Mouse (Mus musculus) CD4-positive, CD25-positive, alpha-beta regulatory T cell, adult 2 months (primary cell): Measurements from ENCODE around the gene Kif16b.
A peak's percentile ranks its signal among the peaks of the same experiment; 100 is the strongest.

Experiments used
- DNase-seq: peaks from one replicate; pipeline ENCODE4 v3.0.0-alpha.2; 2012; ENCODE audit warnings: low read depth, low spot score

Kif16b gene

DNA sequence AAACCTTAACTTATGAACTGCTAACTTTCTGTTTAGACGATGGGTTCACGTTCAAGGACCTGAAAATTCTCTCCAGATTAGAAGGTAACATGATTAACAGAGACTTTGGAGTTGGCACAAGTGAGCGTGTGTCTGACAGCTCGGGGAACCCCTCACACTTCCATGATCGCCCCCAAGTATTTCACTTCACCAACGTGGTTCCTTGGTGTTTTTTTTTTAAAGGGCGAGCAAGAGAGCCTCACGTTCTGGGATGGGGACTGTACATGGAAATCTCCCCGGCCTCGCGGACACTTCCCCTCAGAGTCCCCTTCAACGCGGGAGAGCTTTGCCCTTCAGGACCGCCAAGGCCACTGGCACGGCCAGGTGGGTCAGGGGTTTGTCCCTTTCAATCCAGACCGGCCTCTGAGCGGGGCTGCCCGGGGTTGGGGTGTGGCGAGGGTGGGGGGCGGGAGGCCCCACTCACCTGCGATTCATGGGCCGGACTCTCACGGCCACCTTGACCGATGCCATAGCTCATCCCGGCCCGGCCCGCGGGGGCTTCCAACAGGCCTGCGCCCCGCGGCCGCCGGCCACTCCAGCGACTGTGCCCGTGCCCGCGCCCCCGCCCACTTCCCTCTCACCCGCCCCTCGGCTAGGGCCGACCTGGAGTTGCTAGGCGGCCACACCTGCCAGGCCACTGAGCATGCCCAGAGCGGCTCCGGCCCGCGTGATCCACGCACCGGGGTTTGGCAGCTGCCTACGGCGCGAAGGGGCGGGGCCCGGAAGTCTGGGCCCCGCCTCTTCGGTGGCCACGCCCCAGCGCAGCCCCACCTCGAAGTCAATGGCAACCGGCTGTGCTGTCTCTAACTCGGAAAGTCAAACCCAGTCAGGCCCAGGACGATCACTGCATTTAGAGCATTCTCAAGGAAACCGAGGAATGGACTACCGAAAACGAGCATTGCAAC, at the start of gene Kif16b:
Kif16b (minus strand) TSS at position 670 of the 944 bp plus-strand sequence.
- DNase-seq, result peak; percentile 96

DNA sequence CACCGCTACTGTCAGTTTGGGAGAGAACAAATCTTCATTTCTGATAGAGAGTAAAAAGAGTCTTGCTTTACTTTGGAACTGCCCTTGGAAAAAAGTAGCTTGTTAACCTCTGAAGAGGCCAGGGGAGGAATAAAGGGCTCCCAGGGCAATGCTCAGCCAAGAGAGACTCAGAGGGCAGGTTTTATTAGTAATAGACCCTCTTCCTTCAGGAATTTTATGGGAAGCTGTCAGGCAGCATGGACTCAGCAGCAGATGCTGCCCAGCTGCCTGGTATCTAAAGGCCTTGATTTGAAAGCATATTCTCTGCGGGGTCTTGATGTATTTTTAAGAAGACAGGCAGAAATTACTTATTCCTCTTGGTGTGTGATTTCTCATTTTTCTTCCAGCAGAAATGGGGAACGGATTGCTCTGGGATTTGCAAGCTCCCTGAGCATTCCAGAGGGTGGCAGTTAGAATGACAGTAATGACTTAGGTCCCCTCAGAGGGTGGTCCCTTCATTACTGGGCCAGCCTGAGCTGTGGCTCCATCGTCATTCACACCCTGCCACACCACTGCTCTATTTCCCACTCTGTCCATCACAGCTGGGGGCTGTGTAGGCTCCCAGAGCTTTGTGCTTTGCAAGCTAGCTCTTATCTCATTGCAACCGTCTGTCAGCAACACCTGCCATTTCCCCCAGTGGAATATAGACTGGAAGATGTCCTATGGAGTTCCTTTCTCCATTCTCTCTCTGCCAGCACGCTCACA, 39.7 kb upstream of the Kif16b start:
- no peak for DNase-seq

DNA sequence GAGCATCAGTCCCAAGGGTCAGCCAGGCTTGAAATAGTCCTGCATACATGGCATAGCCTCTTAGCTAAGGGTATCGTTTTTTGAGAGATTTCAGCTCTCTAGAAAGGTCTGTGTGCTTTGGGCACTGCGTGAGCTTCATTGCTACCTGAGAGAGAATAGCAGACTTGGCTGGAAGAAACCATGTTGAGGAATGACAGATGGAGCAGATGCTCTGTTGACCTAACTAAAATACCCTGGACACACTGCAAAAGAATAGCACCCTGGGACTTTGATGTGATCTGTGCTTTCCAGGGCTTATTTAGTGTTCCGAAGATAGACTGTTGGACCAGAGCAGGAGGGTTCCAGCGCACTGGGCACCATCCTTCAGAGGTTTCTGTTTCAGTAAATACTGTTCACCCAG, 29.1 kb upstream of the Kif16b start:
- no peak for DNase-seq

DNA sequence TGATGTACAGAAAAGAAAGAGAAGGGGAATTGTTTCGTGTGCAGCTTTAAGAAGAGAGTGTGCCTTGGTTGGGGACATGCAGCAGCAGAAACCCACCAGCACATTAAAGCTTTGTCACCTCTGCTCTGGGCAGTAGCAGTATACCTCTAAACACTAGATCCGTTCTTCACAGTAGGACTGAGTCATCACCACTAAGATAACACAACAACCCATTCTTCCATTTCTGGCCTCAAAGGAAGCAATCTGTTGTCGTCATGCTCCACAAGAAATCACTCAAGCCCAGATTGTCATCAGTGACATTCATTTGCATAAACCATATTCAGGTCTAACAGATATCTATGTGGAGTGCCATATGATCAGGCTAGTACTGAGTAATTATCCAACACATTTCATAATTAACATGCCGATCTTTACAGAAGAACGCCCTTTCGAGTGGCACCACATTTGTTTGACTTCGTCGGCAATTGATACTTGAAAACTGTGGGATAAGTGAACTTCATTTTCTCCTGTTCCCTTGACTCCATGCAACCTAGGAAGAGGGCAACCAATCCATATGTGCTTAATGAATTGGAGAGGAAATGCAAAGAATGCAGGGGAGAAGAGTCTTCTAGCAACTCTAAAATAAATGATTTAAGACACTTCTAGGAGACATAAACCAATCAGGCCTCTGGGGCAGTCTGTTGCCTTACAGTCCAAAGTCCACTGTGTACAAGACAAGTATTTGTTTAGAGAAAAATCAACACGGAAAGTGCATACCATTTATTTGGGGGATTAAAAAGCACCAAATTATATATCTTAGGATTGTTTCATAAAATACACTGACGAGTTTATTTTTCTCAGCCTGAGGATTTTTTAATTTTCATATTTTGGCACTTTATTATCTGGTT, 28.1 kb upstream of the Kif16b start:
- no peak for DNase-seq

- DNase-seq, result no peak
Measured at GRCm38 (mm10) chr2:142910808-142911388, 9.6 kb upstream of the Kif16b start.

DNA sequence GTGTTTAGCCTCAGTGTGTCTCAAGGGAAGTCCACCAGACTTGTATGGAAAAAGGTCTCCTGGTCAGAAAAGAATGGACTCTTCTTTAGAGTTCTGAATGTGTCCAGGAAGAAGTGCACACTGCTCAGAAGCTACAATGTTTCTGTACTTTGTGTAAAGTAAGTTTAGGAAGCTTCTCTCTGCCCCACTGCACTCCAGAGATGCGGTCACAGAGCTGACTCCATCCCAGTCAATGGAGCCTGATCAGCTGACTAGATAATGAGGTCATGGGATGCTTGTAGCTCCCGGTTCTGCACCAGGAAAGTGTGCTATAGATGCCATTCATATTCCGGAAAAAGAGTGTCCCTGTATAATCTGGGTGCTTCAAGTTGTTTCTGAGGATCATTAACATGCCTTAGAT, 7.9 kb upstream of the Kif16b start:
- DNase-seq, result no peak

GRCm38 (mm10) chr2:142907056-142907455, 5.7 kb upstream of the Kif16b start:
- no peak for DNase-seq

DNA sequence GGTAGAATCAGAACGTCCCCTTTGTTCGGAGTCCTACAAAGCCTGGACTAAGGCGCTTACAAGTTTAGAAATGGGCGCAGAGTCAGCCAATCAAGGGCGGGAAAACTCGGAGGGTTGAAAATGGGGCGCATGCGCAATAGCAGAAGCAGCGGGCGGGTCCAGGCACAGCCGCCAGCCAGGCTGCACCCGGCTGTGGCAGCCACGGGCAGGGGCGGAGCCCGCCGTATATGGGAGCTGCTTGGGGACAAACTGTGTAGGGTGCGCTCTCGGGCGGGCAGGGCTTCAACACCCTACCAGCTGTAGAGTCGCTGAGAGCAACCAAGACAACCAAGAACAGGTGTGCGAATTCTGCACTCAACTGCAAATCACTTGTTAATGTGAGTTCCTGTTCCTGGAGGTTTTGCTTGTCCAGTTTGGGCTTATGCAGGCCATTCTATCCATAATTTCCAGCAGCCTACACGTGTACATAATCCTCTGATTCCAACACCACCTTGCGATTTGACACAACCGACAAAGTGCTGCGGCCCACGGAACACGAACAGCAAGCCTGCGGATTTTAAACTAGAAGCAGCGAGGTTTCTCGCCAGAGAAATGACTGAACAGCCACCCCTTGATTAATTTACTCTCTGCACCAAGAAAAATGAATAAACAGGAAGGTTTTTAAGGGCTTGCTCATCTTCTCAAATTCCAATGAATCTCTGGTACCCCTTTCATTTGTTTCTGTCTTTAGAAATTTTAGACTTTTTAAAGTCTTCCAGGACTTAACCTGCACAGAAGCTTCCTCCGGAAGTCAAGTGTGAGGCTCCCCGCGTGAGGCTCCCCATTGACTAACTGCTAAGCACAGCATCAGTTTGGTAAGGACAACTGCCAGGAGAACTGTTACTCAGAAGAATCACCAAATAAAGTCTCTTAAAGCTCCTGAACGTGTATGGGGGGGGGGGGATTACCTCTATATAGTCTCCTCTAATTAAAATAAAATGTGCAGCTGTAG, 1.9 kb upstream of the Kif16b start:
- peak; percentile 97 for DNase-seq

GRCm38 (mm10) chr2:142900120-142900861, 1.0 kb downstream of the Kif16b start:
- DNase-seq, result peak; percentile 39

DNA sequence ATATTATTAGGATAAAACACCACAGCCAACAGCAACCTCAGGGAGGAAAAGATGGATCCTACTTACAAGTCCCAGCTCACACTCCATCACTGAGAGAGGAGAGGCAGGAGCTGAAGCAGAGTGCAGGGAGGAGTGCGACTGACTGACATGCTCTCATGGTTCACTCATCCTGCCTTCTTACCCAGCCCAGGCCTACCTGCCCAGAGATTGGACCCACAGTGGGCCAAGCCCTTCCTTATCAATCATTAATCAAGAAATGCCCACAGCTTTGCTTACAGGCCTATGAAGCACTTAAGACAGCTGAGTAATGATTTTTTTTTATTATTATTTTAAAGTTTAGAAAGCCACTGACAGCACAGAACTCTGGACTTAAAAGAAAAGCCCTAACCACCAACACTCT, 7.6 kb downstream of the Kif16b start:
- no peak for DNase-seq

GRCm38 (mm10) chr2:142891283-142891682, 10.0 kb downstream of the Kif16b start:
- DNase-seq, result no peak

DNA sequence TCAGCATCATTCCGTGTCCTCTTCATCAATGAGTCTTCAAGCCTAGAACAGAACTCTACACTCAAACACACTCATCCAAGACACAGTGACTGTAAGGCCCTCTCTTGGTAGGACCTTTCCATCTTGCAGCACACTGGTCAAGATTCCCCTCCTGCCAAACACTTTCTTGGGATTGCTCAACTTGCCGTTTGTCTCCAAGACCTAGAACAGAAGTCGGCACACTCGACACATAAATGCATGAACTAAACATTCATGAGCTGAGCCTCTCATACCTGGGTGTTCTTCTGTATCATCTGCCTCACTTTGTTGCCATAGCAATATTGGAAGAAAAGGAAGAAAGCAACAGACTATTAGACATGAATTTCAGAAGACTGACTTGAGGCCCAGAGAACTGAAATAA, 16.9 kb downstream of the Kif16b start:
- no peak for DNase-seq

- no peak for DNase-seq
Measured at GRCm38 (mm10) chr2:142883625-142883994, 17.7 kb downstream of the Kif16b start.

DNA sequence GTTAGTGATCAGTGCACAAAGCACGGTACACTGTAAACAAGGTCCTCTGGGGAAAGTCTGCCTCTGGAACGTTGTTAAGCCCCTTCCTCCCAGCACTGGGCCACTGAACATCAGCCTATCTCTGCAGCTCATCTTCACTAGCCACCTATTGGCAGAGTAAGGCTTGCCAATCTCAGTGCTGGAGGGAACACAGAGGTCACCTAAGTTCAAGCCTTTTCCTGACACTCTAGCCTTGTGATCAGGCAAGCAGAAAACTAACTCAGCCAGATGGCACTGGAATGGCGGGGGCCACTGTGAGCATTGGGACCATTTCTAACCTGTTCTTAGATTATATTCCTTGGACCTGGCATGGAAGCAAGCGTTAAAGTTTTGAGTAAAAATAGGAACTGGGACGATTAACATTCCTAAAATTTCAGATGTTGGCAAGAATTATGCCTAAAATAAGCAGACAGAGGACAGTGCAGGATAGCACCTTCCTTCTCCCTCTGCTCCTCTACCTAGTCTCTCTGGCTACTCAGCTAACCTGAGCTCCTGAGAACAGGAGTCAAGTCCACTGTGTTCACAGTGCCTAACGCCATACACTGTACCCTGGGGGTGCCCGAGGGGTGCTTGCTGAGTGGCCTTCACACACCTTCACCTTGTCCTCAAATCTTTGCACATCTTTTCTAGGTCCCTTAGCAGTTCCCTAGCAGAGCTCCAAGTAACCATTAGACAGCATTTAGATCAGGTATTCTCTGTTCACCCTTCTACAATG, 18.3 kb downstream of the Kif16b start:
- DNase-seq, result no peak

DNA sequence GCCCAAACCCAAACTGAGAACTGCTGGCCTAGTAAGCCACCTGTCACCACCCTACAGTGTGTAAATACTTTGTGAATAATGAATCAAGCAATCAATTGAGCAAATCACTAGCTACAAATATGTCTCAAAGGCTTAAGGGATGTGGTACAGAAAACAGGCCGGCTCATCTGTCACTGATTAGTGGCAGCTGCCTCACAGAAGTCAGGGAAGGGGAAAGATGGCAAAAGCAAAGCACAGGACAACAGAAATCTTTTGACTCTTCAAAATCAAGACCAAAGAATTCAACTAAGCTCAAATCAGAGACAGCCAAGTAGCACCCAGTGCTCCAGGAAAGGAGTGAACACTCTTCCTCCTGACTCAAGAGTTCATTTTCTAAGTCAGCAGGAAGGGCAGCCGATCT, 18.9 kb downstream of the Kif16b start:
- no peak for DNase-seq

DNA sequence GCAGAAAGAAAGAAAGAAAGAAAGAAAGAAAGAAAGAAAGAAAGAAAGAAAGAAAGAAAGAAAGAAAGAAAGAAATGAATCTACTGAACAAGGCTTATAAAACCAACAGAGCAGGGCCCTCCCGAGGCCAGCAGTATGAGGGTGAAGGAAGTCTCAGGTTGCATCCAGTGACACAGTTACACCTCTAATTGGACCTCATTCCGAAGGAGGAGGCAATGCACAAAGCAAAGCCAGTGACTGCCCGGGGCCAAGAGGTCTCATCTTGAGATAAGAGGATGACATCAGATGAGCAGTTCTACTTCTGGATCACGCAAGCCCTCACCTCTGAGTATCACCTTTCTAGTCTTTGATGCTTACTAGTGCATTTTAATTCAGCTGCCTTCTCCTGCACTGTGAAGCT, 20.2 kb downstream of the Kif16b start:
- no peak for DNase-seq

- no peak for DNase-seq
Measured at GRCm38 (mm10) chr2:142879257-142879818, 22.0 kb downstream of the Kif16b start.

DNA sequence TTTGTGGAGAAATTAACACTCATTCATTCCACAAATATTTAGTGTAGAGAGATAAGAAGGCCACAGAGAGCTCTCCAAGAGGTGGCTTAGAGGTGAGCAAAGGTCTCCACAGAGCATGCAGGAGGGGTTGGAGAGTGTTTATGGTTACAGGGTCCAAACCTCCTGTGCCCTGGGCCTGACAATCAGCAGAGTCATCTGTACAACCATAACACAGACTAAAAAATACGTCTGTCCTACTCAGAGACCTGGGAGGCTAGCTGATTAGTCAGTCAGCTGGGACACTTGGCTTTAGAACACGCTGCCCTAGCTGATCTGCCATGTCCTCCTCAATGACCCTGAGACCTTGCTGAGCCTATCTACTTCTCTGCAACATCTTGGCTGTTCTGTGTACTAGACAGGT, 24.7 kb downstream of the Kif16b start:
- no peak for DNase-seq
